16 mouse cellular contexts compared by ENCODE assay signal in the genomic region with DNA sequence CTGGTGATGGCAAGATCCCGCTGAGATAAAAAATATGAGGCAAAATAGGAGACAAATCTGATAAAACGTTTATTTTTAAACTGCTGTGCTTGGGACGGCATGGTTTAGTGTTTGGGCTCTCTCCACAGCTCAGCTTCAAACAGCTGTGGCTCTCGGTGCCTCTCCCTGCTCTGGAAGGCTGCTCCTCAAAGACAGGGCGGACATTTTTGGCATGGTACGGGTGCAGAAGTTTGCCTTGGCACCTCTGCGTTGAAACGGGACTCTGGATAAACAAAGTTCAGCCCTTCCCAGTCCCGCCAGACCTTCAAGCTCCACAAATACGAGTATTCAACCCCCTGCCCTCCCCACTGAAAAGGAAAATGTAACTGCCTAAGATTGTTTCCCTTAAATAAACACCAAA.
DNase-seq lines count a peak whose midpoint lies in the region; ATAC-seq and TF ChIP-seq lines count a peak whose summit lies in the region.
"Had no signal": no experiment of that assay in that cellular context is flagged by ENCODE, and none has a peak within 500 bp of the region (broad histone marks: within the 10 kb centered on the region; RNA-seq: fewer than 3 reads in every experiment).

No protein-coding gene starts in this region.

- TF ChIP-seq POLR2A in myocyte (IDR thresholded peaks at IDR 0.05; ENCODE audit: insufficient read length, low read depth), result no peak

- H3K4me3 ChIP-seq in myocyte, result no peak overlapping the region
- no peak overlapping the region for H3K4me3 ChIP-seq in liver, postnatal 0 days (ENCODE audit: low read depth, low read length)
- H3K4me3 ChIP-seq in hindbrain, embryonic 12.5 days, result no peak overlapping the region
- H3K4me3 ChIP-seq: forebrain, embryonic 13.5 days; layer of hippocampus, adult 2 months; midbrain, embryonic 12.5 days had no signal

- no peak overlapping the region for H3K9ac ChIP-seq in liver, postnatal 0 days (replicated peaks)
- no peak overlapping the region for H3K9ac ChIP-seq in hindbrain, embryonic 12.5 days
- H3K9ac ChIP-seq: forebrain, embryonic 13.5 days; midbrain, embryonic 12.5 days had no signal

- H3K36me3 ChIP-seq in myocyte (ENCODE audit: control insufficient read depth, insufficient read depth), result no peaks in the 10 kb centered on the region
- H3K36me3 ChIP-seq in liver, postnatal 0 days (replicated peaks; ENCODE audit: insufficient read depth, low read length), result no peaks in the 10 kb centered on the region
- no peaks in the 10 kb centered on the region for H3K36me3 ChIP-seq in hindbrain, embryonic 12.5 days
- H3K36me3 ChIP-seq: G1E; midbrain, embryonic 12.5 days had no signal

- peak overlapping the region; percentile 5 for H3K4me2 ChIP-seq in myocyte (ENCODE audit: low read depth)
- no peak overlapping the region for H3K4me2 ChIP-seq in liver, postnatal 0 days (ENCODE audit: low read depth, low read length)
- H3K4me2 ChIP-seq in hindbrain, embryonic 12.5 days (replicated peaks), result no peak overlapping the region
- H3K4me2 ChIP-seq: forebrain, embryonic 13.5 days; midbrain, embryonic 12.5 days had no signal

- H3K27ac ChIP-seq in liver, postnatal 0 days (ENCODE audit: low read depth), result no peak overlapping the region
- H3K27ac ChIP-seq in hindbrain, embryonic 12.5 days, result no peak overlapping the region
- H3K27ac ChIP-seq: forebrain, embryonic 13.5 days; layer of hippocampus, adult 2 months; midbrain, embryonic 12.5 days had no signal

- H3K27me3 ChIP-seq in myocyte (ENCODE audit: control insufficient read depth, insufficient read depth, insufficient read length), result no peaks in the 10 kb centered on the region
- no peaks in the 10 kb centered on the region for H3K27me3 ChIP-seq in liver, postnatal 0 days (ENCODE audit: insufficient read depth, low read length)
- no peaks in the 10 kb centered on the region for H3K27me3 ChIP-seq in hindbrain, embryonic 12.5 days
- H3K27me3 ChIP-seq: forebrain, embryonic 13.5 days; midbrain, embryonic 12.5 days had no signal

- no peak for TF ChIP-seq CTCF in liver, postnatal 0 days (IDR thresholded peaks at IDR 0.05; ENCODE audit: low read depth)

- peak; percentile 12 for DNase-seq in adrenal gland, postnatal 14 days
- no peak for DNase-seq in adrenal gland, postnatal 36 days
- DNase-seq in kidney, postnatal 4 days, result peak; percentile 17 to 26
- no peak for DNase-seq in kidney, postnatal 14 days
- peak; percentile 29 to 34 for DNase-seq in heart, postnatal 36 days
- no peak for DNase-seq in liver, postnatal 0 days
- DNase-seq: liver; spleen, adult 18-20 months; thymus, adult 18-20 months had no signal

- 55% methylated on average over 10 of the region's 10 CpGs for WGBS in liver, postnatal 0 days (ENCODE audit: insufficient replicate concordance)
- 54% methylated on average over 10 of the region's 10 CpGs for WGBS in hindbrain, embryonic 12.5 days

- ATAC-seq in liver, postnatal 0 days, result no peak
- no peak for ATAC-seq in hindbrain, embryonic 12.5 days (ENCODE audit: low FRiP score)
- ATAC-seq: activated CD4-positive, CD25-positive, alpha-beta regulatory T cell, adult 4 months; forebrain, embryonic 13.5 days had no signal

- no peaks in the 10 kb centered on the region for H3K9me3 ChIP-seq in liver, postnatal 0 days (ENCODE audit: low read length)
- H3K9me3 ChIP-seq in hindbrain, embryonic 12.5 days (replicated peaks), result no peaks in the 10 kb centered on the region
- H3K9me3 ChIP-seq: forebrain, embryonic 13.5 days; midbrain, embryonic 12.5 days had no signal

- no peak for TF ChIP-seq EP300 in liver, postnatal 0 days (IDR thresholded peaks at IDR 0.05; ENCODE audit: low read depth)

- H3K79me2 ChIP-seq in myocyte (ENCODE audit: control insufficient read depth, insufficient read depth), result no peaks in the 10 kb centered on the region

- intact Hi-C loops in heart, postnatal 36 days (cut with DNase I), result no loop called here

- H3ac ChIP-seq in myocyte (ENCODE audit: control insufficient read depth, insufficient read length), result no peak overlapping the region

- no peaks in the 10 kb centered on the region for H3K4me1 ChIP-seq in liver, postnatal 0 days (ENCODE audit: insufficient read depth)
- no peaks in the 10 kb centered on the region for H3K4me1 ChIP-seq in hindbrain, embryonic 12.5 days
- H3K4me1 ChIP-seq: forebrain, embryonic 13.5 days; midbrain, embryonic 12.5 days had no signal

TF ChIP-seq in myocyte, 11 proteins besides CTCF, POLR2A, EP300 and RAD21:
- no peak for TF ChIP-seq POLR2AphosphoS2 (IDR thresholded peaks at IDR 0.05; ENCODE audit: insufficient read length, low read depth)
- TF ChIP-seq MAX (IDR thresholded peaks at IDR 0.05; ENCODE audit: low read depth), result no peak
- TF ChIP-seq E2F4 (IDR thresholded peaks at IDR 0.05; ENCODE audit: insufficient read depth), result no peak
- peak in 1 of 3 experiments; percentile 29 for TF ChIP-seq MYOG (IDR thresholded peaks at IDR 0.05; ENCODE audit: control insufficient read depth in 1 of 3, insufficient read depth in 1 of 3, insufficient read length in 2 of 3, low read depth in 2 of 3)
- TF ChIP-seq MYOD1 (IDR thresholded peaks at IDR 0.05; ENCODE audit: control insufficient read depth in 1 of 3, insufficient read length in 2 of 3, low read depth in 2 of 3), result peak in 1 of 3 experiments; percentile 13
- no peak for TF ChIP-seq CEBPB (IDR thresholded peaks at IDR 0.05; ENCODE audit: insufficient read depth, poor library complexity, severe bottlenecking)
- TF ChIP-seq USF1 (IDR thresholded peaks at IDR 0.05; ENCODE audit: low read depth), result no peak
- no peak for TF ChIP-seq SRF (IDR thresholded peaks at IDR 0.05; ENCODE audit: control insufficient read depth, insufficient read length, low read depth)
- no peak for TF ChIP-seq REST (IDR thresholded peaks at IDR 0.05; ENCODE audit: insufficient read depth, insufficient read length)
- TF ChIP-seq TCF3 (IDR thresholded peaks at IDR 0.05; ENCODE audit: insufficient read length, low read depth), result no peak
- no peak for TF ChIP-seq TCF12 (IDR thresholded peaks at IDR 0.05; ENCODE audit: insufficient read depth, poor library complexity, severe bottlenecking)
TF ChIP-seq in myocyte: peak in this region for 2.

Comparison
In these comparisons a context has a peak if more than half of its experiments do, and no peak if none do; other contexts are left out.
1. DNase-seq: peak in adrenal gland, postnatal 14 days (single experiment), kidney, postnatal 4 days (2 of 2) and heart, postnatal 36 days (2 of 2); none in adrenal gland, postnatal 36 days (0 of 2), kidney, postnatal 14 days (single experiment) and liver, postnatal 0 days (single experiment).